Mouse (Mus musculus) forebrain, embryonic 10.5 days (tissue): ENCODE results near the gene Pnldc1. TPM values are rescaled to one million over a fixed set of nuclear protein-coding genes. Genes with fewer than 3 reads are reported as not detected.
"Not testable (repeated sequence)": the region's sequence is repeated elsewhere in the genome, so short reads cannot be mapped to it uniquely, and the experiment has no call there.

Source experiments
- DNase-seq: peaks from one replicate; pipeline ENCODE4 v3.0.0-alpha.2; 2017; ENCODE audit warnings: low spot score; ENCODE audit errors: extremely low spot score
- H3K27ac ChIP-seq: fragments of 300-500 bp; sonication (generic); 2 replicates; pipeline ENCODE4 v1.5.1; 2016; ENCODE audit warnings: mild to moderate bottlenecking
- H3K27me3 ChIP-seq: fragments of 300-500 bp; sonication (generic); 2 replicates; pipeline ENCODE4 v1.6.1; 2016; ENCODE audit warnings: mild to moderate bottlenecking; ENCODE audit not compliant: poor library complexity, severe bottlenecking
- H3K36me3 ChIP-seq: fragments of 300-500 bp; sonication (generic); replicated peaks from 2 replicates; pipeline ENCODE4 v1.6.1; 2016; ENCODE audit warnings: mild to moderate bottlenecking, moderate library complexity
- H3K4me1 ChIP-seq: fragments of 300-500 bp; sonication (generic); 2 replicates; pipeline ENCODE4 v1.6.1; 2016
- H3K4me3 ChIP-seq: fragments of 300-500 bp; sonication (generic); 2 replicates; pipeline ENCODE4 v1.5.1; 2016; ENCODE audit warnings: mild to moderate bottlenecking, moderate library complexity
- H3K9me3 ChIP-seq: fragments of 300-500 bp; sonication (generic); 2 replicates; pipeline ENCODE4 v1.6.1; 2016; ENCODE audit warnings: mild to moderate bottlenecking, moderate library complexity
- WGBS: fragments of 180-500 bp; shearing (Covaris S2); methylation state at CpG from one replicate; pipeline ENCODE4 v1.1.7; 2016; 5-methylcytosine and 5-hydroxymethylcytosine counted together
- polyA plus RNA-seq: library from polyadenylated mRNA; unstranded; fragments of >200 nt; fragmentation: Nextera tagmentation; extraction: Ambion mirVana; gene quantifications from 2 replicates; pipeline ENCODE4 v1.2.1, GENCODE M21; 2016

Gene Pnldc1
- polyA plus RNA-seq, 1 experiment from 2014 or later = 2.7 TPM

GRCm38 (mm10) chr17:12902291-12902690 lies 7.7 kb downstream of the Pnldc1 start:
- Histone ChIP-seq H3K9me3 (no peaks in the 10 kb centered on the region), H3K4me3 (no peak overlapping the region), H3K27me3 (no peaks in the 10 kb centered on the region), H3K4me1 (peaks cover 18% of the 10 kb centered on the region), H3K27ac (no peak overlapping the region), H3K36me3 (peaks cover 65% of the 10 kb centered on the region)
- WGBS = 95% methylated on average over 6 of the region's 6 CpGs
- DNase-seq = no peak

DNA sequence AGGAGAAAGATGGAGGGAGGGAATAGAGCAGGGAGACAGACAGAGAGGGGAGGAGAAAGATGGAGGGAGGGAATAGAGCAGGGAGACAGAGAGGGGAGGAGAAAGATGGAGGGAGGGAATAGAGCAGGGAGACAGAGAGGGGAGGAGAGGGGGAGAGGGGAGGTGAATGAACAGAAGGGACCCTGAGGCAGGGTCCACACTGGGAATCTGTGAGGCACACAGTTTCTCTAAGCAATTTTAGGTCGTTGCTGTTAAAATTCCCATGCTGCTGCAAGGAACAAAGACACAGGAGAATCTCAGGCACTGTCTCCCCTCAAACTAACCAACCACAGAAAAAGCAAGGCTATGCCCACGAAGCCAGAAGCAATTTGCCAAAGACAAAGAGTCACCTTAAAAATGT lies 11.4 kb downstream of the Pnldc1 start:
- not testable (repeated sequence) for DNase-seq, H3K4me3 ChIP-seq, H3K27me3 ChIP-seq, H3K9me3 ChIP-seq
- peak overlapping the region; percentile 71; the same call in 1 of the 2 replicates for H3K27ac ChIP-seq
- peaks cover 56% of the 10 kb centered on the region for H3K36me3 ChIP-seq
- peaks cover 13% of the 10 kb centered on the region for H3K4me1 ChIP-seq
- 51% methylated on average over 2 of the region's 2 CpGs for WGBS

DNA sequence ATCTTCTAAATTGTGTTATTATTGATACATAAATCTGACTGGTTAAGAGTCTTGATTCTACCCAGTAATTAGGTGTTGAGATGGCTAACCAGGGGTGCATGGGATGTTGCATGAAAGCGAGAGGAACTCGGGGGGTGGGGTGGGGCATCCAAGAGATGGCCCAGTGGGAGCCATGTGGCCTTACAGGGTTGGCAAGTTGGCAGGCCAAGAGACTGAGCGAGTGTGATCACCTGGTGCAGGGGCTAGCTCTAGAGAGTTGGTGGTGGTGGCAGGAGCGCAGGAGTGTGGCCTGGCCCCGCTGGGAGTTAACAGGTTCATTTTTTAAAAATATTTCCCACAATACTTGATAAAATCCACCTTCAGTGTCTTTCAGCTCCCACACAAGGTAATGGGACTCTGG lies 12.4 kb downstream of the Pnldc1 start:
- Histone ChIP-seq H3K4me1 (peaks cover 5% of the 10 kb centered on the region), H3K27ac (peak overlapping the region; percentile 63), H3K4me3 (no peak overlapping the region), H3K27me3 (no peaks in the 10 kb centered on the region), H3K36me3 (peaks cover 52% of the 10 kb centered on the region), H3K9me3 (no peaks in the 10 kb centered on the region)
- no peak for DNase-seq
- WGBS = 81% methylated on average over 5 of the region's 5 CpGs

DNA sequence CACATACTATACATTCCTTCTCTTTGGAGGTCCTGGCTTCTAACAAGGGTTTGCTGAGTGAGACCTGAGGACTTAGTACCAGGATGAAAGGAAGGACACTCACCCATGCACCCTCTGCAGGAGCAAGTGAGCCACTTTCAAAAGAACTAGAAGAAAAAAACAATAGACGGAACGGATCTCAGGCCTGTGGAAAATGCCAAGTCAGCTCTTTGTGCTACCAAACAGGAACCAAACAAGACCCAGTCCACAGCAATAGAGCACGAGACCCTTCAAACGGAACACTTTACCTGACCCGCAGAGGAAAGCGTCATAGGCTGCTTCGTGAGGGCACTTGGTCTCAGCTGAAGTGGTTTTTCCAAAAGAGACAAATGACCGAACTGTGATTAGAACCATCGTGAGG lies 18.0 kb downstream of the Pnldc1 start:
- Histone ChIP-seq H3K36me3 (peaks cover 50% of the 10 kb centered on the region), H3K9me3 (no peaks in the 10 kb centered on the region), H3K4me3 (no peak overlapping the region), H3K27me3 (no peaks in the 10 kb centered on the region), H3K4me1 (no peaks in the 10 kb centered on the region), H3K27ac (no peak overlapping the region)
- 95% methylated on average over 9 of the region's 9 CpGs for WGBS
- no peak for DNase-seq

DNA sequence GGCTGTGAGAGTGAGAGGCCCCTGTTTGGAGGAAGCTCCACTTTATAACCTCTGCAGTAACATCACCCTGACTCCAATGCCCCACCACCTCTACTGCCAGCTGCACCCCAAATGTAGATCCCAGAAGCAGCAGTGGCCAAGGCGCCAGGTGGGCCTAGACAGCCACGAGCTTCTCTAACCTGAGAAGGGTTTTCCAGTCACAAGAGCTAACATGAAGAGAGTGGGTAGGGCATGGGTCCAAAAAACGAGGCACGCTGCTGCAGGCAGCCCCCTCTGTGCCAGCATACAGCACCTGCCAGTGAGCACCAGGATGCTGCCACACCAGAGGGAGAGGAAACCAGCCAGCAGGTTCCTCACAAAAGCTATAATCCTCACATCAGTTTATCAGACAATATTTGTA lies 19.0 kb downstream of the Pnldc1 start:
- Histone ChIP-seq H3K27me3 (no peaks in the 10 kb centered on the region), H3K27ac (no peak overlapping the region), H3K36me3 (peaks cover 42% of the 10 kb centered on the region), H3K4me3 (no peak overlapping the region), H3K9me3 (no peaks in the 10 kb centered on the region), H3K4me1 (no peaks in the 10 kb centered on the region)
- 90% methylated on average over 4 of the region's 4 CpGs for WGBS
- DNase-seq = no peak

- Histone ChIP-seq H3K36me3 (peaks cover 37% of the 10 kb centered on the region), H3K27ac (no peak overlapping the region), H3K27me3 (no peaks in the 10 kb centered on the region), H3K9me3 (no peaks in the 10 kb centered on the region), H3K4me3 (no peak overlapping the region), H3K4me1 (no peaks in the 10 kb centered on the region)
- WGBS = 91% methylated on average over 15 of the region's 15 CpGs
- DNase-seq = no peak
Observed at GRCm38 (mm10) chr17:12887021-12887775, 22.8 kb downstream of the Pnldc1 start.

DNA sequence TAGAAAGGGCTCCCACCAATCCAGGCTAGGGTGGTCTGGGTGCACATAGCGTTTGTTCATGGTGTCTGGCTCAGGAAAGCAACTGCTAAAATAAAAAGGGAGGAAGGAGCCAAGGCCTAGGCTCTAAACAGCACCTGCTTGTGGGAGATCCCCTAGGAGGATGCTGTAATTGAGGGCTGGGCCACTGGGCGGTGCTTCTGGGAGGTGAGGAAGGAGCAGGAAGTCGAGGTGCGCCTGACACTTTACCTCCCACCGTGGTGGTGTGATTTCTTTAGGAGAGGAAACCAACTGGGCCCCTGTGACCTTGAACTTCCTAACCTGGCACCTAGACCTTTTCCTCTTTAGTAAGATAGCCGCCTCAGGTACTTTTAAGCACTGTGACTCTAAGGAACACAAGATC lies 23.4 kb downstream of the Pnldc1 start:
- no peak overlapping the region for H3K4me3 ChIP-seq
- no peaks in the 10 kb centered on the region for H3K9me3 ChIP-seq
- 42% methylated on average over 6 of the region's 6 CpGs for WGBS
- H3K27me3 ChIP-seq = no peaks in the 10 kb centered on the region
- H3K36me3 ChIP-seq = peaks cover 31% of the 10 kb centered on the region
- H3K4me1 ChIP-seq = no peaks in the 10 kb centered on the region
- H3K27ac ChIP-seq = no peak overlapping the region
- DNase-seq = no peak

GRCm38 (mm10) chr17:12881216-12881615 lies 28.8 kb downstream of the Pnldc1 start:
- no peaks in the 10 kb centered on the region for H3K4me1 ChIP-seq
- H3K27me3 ChIP-seq = peaks cover 9% of the 10 kb centered on the region
- no peaks in the 10 kb centered on the region for H3K36me3 ChIP-seq
- H3K27ac ChIP-seq = no peak overlapping the region
- H3K4me3 ChIP-seq = no peak overlapping the region
- 77% methylated on average over 1 of the region's 1 CpGs for WGBS
- DNase-seq = no peak
- no peaks in the 10 kb centered on the region for H3K9me3 ChIP-seq

DNA sequence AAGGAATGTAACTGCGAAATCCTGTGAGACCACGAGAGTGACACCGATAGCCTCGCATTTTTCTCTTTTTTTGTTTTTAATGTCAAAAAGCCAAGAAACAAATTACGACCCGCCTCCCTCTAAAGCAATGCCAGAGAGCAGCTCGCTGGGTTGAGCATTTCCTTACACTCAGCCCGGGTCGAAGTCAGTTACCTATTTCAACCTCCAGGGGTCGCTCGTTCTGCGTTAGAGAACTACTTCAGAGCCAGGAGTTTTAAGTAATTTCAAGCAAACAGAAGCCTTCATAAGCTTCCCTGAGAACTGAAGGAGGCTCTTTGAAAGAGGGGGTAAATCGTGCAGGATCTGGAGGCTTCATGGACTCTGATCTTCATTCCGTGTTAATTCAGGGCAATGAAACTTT lies 29.9 kb downstream of the Pnldc1 start:
- Histone ChIP-seq H3K4me1 (no peaks in the 10 kb centered on the region), H3K36me3 (no peaks in the 10 kb centered on the region), H3K9me3 (no peaks in the 10 kb centered on the region), H3K4me3 (0 out of 2 replicates have a peak overlapping the region, but pooled peaks have one; percentile 1), H3K27ac (no peak overlapping the region), H3K27me3 (peaks cover 9% of the 10 kb centered on the region)
- DNase-seq = peak; percentile 72
- WGBS = 8% methylated on average over 14 of the region's 14 CpGs

GRCm38 (mm10) chr17:12875734-12876133 lies 34.3 kb downstream of the Pnldc1 start, which contains the start of gene Mrgprh:
Gene Mrgprh (plus strand): TSS chr17:12876034.
- Histone ChIP-seq H3K36me3 (no peaks in the 10 kb centered on the region), H3K4me1 (peaks cover 4% of the 10 kb centered on the region; the same call in 1 of the 2 replicates), H3K27me3 (peaks cover 16% of the 10 kb centered on the region), H3K9me3 (no peaks in the 10 kb centered on the region), H3K4me3 (no peak within 1 kb of the TSS), H3K27ac (no peak within 1 kb of the TSS)
- 85% methylated on average over 5 of the region's 5 CpGs for WGBS
- DNase-seq = no peak

DNA sequence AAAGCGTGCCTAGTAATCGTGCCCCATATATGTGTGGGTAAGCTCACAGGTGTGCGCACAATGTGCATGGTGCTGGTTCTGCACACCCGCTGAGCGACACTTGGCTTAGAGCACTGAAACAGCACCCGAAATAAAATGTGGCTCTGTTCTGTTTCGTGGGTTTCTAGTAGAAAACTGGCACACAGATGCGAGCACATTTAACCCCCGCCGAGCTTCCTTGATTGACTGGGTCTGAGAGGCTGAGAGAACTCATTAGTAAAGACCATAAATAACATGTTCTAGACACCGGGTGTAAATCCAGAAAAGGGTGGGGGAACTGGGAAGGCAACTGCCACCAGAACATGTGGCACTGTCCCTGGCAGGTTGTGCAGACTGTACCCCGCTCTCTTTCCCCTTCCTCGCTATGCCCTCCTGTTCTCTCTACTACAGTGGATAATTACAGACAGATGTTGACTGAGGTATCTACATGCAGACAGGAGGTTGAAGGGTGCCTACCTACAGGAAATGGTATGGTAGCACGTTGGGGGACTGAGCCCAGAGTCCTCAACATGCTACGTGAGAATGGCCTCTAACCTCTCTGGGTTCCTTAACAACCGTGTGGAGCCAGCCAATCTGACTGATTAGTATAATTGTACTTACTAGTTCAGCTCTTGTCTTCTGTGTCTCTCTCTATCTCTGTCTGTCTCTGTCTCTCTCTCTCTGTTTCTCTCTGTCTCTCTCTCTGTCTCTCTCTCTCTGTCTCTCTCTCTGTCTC lies 37.6 kb downstream of the Pnldc1 start:
- Histone ChIP-seq H3K4me1 (peaks cover 12% of the 10 kb centered on the region; the same call in 1 of the 2 replicates), H3K27me3 (peaks cover 11% of the 10 kb centered on the region; the same call in 1 of the 2 replicates), H3K4me3 (no peak overlapping the region), H3K36me3 (no peaks in the 10 kb centered on the region), H3K27ac (no peak overlapping the region), H3K9me3 (no peaks in the 10 kb centered on the region)
- no peak for DNase-seq
- 73% methylated on average over 16 of the region's 16 CpGs for WGBS

GRCm38 (mm10) chr17:12868640-12869039 lies 41.4 kb downstream of the Pnldc1 start:
- Histone ChIP-seq H3K4me3 (no peak overlapping the region), H3K27ac (no peak overlapping the region), H3K36me3 (no peaks in the 10 kb centered on the region), H3K9me3 (no peaks in the 10 kb centered on the region), H3K27me3 (peaks cover 11% of the 10 kb centered on the region; the same call in 1 of the 2 replicates), H3K4me1 (peaks cover 12% of the 10 kb centered on the region; the same call in 1 of the 2 replicates)
- 46% methylated on average over 4 of the region's 4 CpGs for WGBS
- DNase-seq = no peak

GRCm38 (mm10) chr17:12868043-12868442 lies 42.0 kb downstream of the Pnldc1 start, which contains the start of gene Mas1:
Gene Mas1 (minus strand): TSS chr17:12868143.
- Histone ChIP-seq H3K27ac (no peak within 1 kb of the TSS), H3K9me3 (no peaks in the 10 kb centered on the region), H3K4me3 (no peak within 1 kb of the TSS), H3K27me3 (peaks cover 11% of the 10 kb centered on the region; the same call in 1 of the 2 replicates), H3K36me3 (no peaks in the 10 kb centered on the region), H3K4me1 (peaks cover 9% of the 10 kb centered on the region; the same call in 1 of the 2 replicates)
- WGBS = 63% methylated on average over 2 of the region's 2 CpGs
- DNase-seq = no peak
